Mouse (Mus musculus) kidney, adult 2 months (tissue): ENCODE data around the gene Samd1.

Experiments
- CTCF ChIP-seq: fragments of 200-500 bp; conservative IDR thresholded peaks from 2 replicates; pipeline ENCODE4 v1.5.1; 2011; ENCODE audit warnings: low read depth, mild to moderate bottlenecking, control low read depth, low read length, moderate library complexity, mixed read lengths; ENCODE audit not compliant: insufficient read depth, insufficient read length
- POLR2A ChIP-seq: fragments of 200-500 bp; IDR thresholded peaks from one replicate; pipeline ENCODE4 v1.6.1; 2011; ENCODE audit warnings: low read depth, low read length, control low read depth

- no peak for TF ChIP-seq CTCF
- TF ChIP-seq POLR2A: no peak
Observed at GRCm38 (mm10) chr8:83989243-83989642, 8.2 kb upstream of the Samd1 start.
